Mouse (Mus musculus): ENCODE measurements around the gene Slc4a11.

DNA sequence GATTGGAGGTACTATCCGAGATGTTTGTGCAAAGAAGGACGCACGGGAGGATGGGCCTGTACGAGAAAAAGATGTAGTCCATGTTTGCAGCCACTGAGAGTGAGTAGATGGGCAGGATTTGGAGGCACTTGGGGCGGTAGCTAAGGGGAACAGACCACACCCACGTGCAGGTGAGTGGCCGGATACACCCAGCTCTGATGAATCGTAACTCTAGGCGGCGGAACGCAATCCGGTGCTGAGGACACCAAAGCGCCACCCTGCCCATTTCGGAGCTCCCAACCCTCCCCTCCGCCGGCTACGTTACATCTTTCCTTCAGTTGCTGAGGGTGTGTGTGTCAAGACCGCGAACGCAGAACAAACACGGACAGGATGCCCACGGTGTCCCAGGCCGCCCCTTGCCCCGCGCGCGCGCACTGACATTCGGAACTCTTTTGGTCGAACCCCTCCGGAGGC, 593 bp downstream of the Slc4a11 start:
- TF ChIP-seq CTCF (IDR thresholded peaks at IDR 0.05; ENCODE audit: borderline replicate concordance, extremely low read depth, insufficient read depth, insufficient read length): no peak
- no peak for TF ChIP-seq POLR2A (IDR thresholded peaks at IDR 0.05; ENCODE audit: borderline replicate concordance, extremely low read depth, insufficient read depth, insufficient read length, poor library complexity, severe bottlenecking)

All from brain, embryonic 14.5 days (tissue).